Comparison of ENCODE assay signal across 30 mouse cellular contexts in the genomic region with DNA sequence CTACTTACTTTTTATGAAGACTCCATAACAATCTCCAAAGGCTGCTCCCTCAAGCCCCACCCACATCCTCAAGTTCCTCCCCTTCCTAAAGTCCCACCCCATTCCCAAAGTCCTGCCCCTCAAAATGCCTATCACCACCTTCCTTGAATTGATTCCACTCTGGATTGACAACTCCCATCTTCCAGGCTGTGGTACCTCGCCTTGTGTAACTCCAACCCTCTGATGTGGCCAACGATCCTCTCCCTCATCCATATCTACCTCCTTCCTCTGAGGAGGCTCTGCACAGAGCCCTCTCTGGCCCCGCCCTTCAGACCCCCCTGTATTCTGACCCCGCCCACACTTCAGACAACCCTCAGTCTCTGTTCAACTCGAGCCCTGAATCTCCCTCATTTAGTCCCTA. TPM values are rescaled to one million over a fixed set of nuclear protein-coding genes. Genes with fewer than 3 reads are reported as not detected.
DNase-seq lines count a peak whose midpoint lies in the region; ATAC-seq and TF ChIP-seq lines count a peak whose summit lies in the region.
"Had no signal": no experiment of that assay in that cellular context is flagged by ENCODE, and none has a peak within 500 bp of the region (broad histone marks: within the 10 kb centered on the region; RNA-seq: fewer than 3 reads in every experiment).

No protein-coding gene starts in this region.

- H3K9ac ChIP-seq in heart, embryonic 11.5 days (ENCODE audit: low read depth, low read length): no peak overlapping the region
- H3K9ac ChIP-seq in kidney, postnatal 0 days (ENCODE audit: low read depth, low read length): no peak overlapping the region
- no peak overlapping the region for H3K9ac ChIP-seq in midbrain, embryonic 15.5 days
- H3K9ac ChIP-seq in midbrain, postnatal 0 days (replicated peaks; ENCODE audit: low read length, poor library complexity, severe bottlenecking): no peak overlapping the region
- H3K9ac ChIP-seq in neural tube, embryonic 15.5 days (replicated peaks): no peak overlapping the region
- H3K9ac ChIP-seq: embryonic facial prominence, embryonic 13.5 days; heart, embryonic 12.5 days; limb, embryonic 15.5 days; neural tube, embryonic 12.5 days had no signal

- H3K36me3 ChIP-seq in heart, embryonic 11.5 days (ENCODE audit: control insufficient read depth, insufficient read depth, low read length): no peaks in the 10 kb centered on the region
- no peaks in the 10 kb centered on the region for H3K36me3 ChIP-seq in kidney, postnatal 0 days (ENCODE audit: insufficient read depth, low read length)
- H3K36me3 ChIP-seq in kidney, adult 2 months (ENCODE audit: control insufficient read depth, insufficient read depth, low read length): no peaks in the 10 kb centered on the region
- no peaks in the 10 kb centered on the region for H3K36me3 ChIP-seq in midbrain, embryonic 15.5 days (replicated peaks)
- H3K36me3 ChIP-seq in midbrain, postnatal 0 days (ENCODE audit: insufficient read depth, low read length): no peaks in the 10 kb centered on the region
- H3K36me3 ChIP-seq in neural tube, embryonic 15.5 days: no peaks in the 10 kb centered on the region
- H3K36me3 ChIP-seq: embryonic facial prominence, embryonic 13.5 days; heart, embryonic 12.5 days; limb, embryonic 15.5 days; neural tube, embryonic 12.5 days had no signal

- WGBS in heart, embryonic 11.5 days (ENCODE audit: insufficient replicate concordance): 11% methylated on average over 5 of the region's 5 CpGs
- 30% methylated on average over 5 of the region's 5 CpGs for WGBS in kidney, postnatal 0 days
- WGBS in kidney, adult 2 months: 31% methylated on average over 5 of the region's 5 CpGs
- WGBS in midbrain, embryonic 15.5 days: 25% methylated on average over 5 of the region's 5 CpGs
- 34% methylated on average over 5 of the region's 5 CpGs for WGBS in midbrain, postnatal 0 days
- WGBS in neural tube, embryonic 15.5 days: 29% methylated on average over 5 of the region's 5 CpGs

- no peak overlapping the region for H3K4me2 ChIP-seq in heart, embryonic 11.5 days
- no peak overlapping the region for H3K4me2 ChIP-seq in kidney, postnatal 0 days (ENCODE audit: low read length)
- no peak overlapping the region for H3K4me2 ChIP-seq in midbrain, embryonic 15.5 days
- no peak overlapping the region for H3K4me2 ChIP-seq in midbrain, postnatal 0 days (ENCODE audit: low read depth, low read length, poor library complexity, severe bottlenecking)
- no peak overlapping the region for H3K4me2 ChIP-seq in neural tube, embryonic 15.5 days
- H3K4me2 ChIP-seq: embryonic facial prominence, embryonic 13.5 days; heart, embryonic 12.5 days; limb, embryonic 15.5 days; neural tube, embryonic 12.5 days had no signal

- ATAC-seq in heart, embryonic 11.5 days (replicated peaks; ENCODE audit: insufficient number of reproducible peaks, low FRiP score, low TSS enrichment): 0 out of 2 replicates have a peak, but pooled peaks have one; percentile 45
- ATAC-seq in kidney, postnatal 0 days (replicated peaks; ENCODE audit: low FRiP score, low read depth): 0 out of 2 replicates have a peak, but pooled peaks have one; percentile 43
- ATAC-seq in midbrain, embryonic 15.5 days (replicated peaks): 0 out of 2 replicates have a peak, but pooled peaks have one; percentile 35
- ATAC-seq in midbrain, postnatal 0 days (ENCODE audit: low FRiP score): no peak
- 0 out of 2 replicates have a peak, but pooled peaks have one; percentile 36 for ATAC-seq in neural tube, embryonic 15.5 days (ENCODE audit: low FRiP score)
- ATAC-seq: forebrain, embryonic 14.5 days; inflammation-experienced regulatory T-cells, adult 6 months had no signal

- H3K27me3 ChIP-seq in heart, embryonic 11.5 days (ENCODE audit: control insufficient read depth, insufficient read depth, low read length): no peaks in the 10 kb centered on the region
- no peaks in the 10 kb centered on the region for H3K27me3 ChIP-seq in kidney, postnatal 0 days (ENCODE audit: insufficient read depth, low read length)
- no peaks in the 10 kb centered on the region for H3K27me3 ChIP-seq in kidney, adult 2 months (replicated peaks; ENCODE audit: control insufficient read depth, insufficient read depth, low read length)
- no peaks in the 10 kb centered on the region for H3K27me3 ChIP-seq in midbrain, embryonic 15.5 days (replicated peaks)
- H3K27me3 ChIP-seq in midbrain, postnatal 0 days (ENCODE audit: insufficient read depth, low read length): no peaks in the 10 kb centered on the region
- no peaks in the 10 kb centered on the region for H3K27me3 ChIP-seq in neural tube, embryonic 15.5 days (replicated peaks)
- H3K27me3 ChIP-seq: embryonic facial prominence, embryonic 13.5 days; heart, embryonic 12.5 days; limb, embryonic 15.5 days; neural tube, embryonic 12.5 days had no signal

- no peaks in the 10 kb centered on the region for H3K4me1 ChIP-seq in heart, embryonic 11.5 days (ENCODE audit: control insufficient read depth, insufficient read depth, low read length)
- no peaks in the 10 kb centered on the region for H3K4me1 ChIP-seq in kidney, postnatal 0 days (replicated peaks; ENCODE audit: insufficient read depth, low read length)
- H3K4me1 ChIP-seq in kidney, adult 2 months (ENCODE audit: control insufficient read depth, insufficient read depth, low read length): no peaks in the 10 kb centered on the region
- H3K4me1 ChIP-seq in midbrain, embryonic 15.5 days: no peaks in the 10 kb centered on the region
- H3K4me1 ChIP-seq in midbrain, postnatal 0 days (ENCODE audit: insufficient read depth, low read length): no peaks in the 10 kb centered on the region
- no peaks in the 10 kb centered on the region for H3K4me1 ChIP-seq in neural tube, embryonic 15.5 days
- H3K4me1 ChIP-seq: heart, embryonic 12.5 days; limb, embryonic 15.5 days; neural tube, embryonic 12.5 days had no signal

- H3K9me3 ChIP-seq in heart, embryonic 11.5 days (replicated peaks; ENCODE audit: control insufficient read depth, low read length): no peaks in the 10 kb centered on the region
- no peaks in the 10 kb centered on the region for H3K9me3 ChIP-seq in kidney, postnatal 0 days (replicated peaks; ENCODE audit: low read length)
- no peaks in the 10 kb centered on the region for H3K9me3 ChIP-seq in midbrain, embryonic 15.5 days
- H3K9me3 ChIP-seq in midbrain, postnatal 0 days (ENCODE audit: low read length): no peaks in the 10 kb centered on the region
- H3K9me3 ChIP-seq in neural tube, embryonic 15.5 days (replicated peaks): no peaks in the 10 kb centered on the region
- H3K9me3 ChIP-seq: embryonic facial prominence, embryonic 13.5 days; heart, embryonic 12.5 days; limb, embryonic 15.5 days; neural tube, embryonic 12.5 days had no signal

- no peak for DNase-seq in heart, adult 8-10 months (ENCODE audit: low spot score)
- no peak for DNase-seq in kidney, postnatal 0 days (ENCODE audit: low spot score)
- no peak for DNase-seq in kidney, adult 2 months
- DNase-seq in midbrain, postnatal 0 days (ENCODE audit: low spot score): no peak
- DNase-seq in frontal cortex, postnatal 10 days (ENCODE audit: low spot score in 2 of 2): no peak
- DNase-seq: adrenal gland, postnatal 14 days; cerebellum, adult 2 months; cerebellum, postnatal 25 days; gastrocnemius, postnatal 10 days; heart, postnatal 10 days; left cerebral cortex, postnatal 4 days; lung, postnatal 10 days; right cerebral cortex, adult 18-20 months; right cerebral cortex, postnatal 4 days; thymus, postnatal 25 days had no signal

- H3K27ac ChIP-seq in heart, embryonic 11.5 days (ENCODE audit: low read depth, low read length): no peak overlapping the region
- no peak overlapping the region for H3K27ac ChIP-seq in kidney, postnatal 0 days
- no peak overlapping the region for H3K27ac ChIP-seq in kidney, adult 2 months (ENCODE audit: insufficient read depth, low read depth, low read length)
- H3K27ac ChIP-seq in midbrain, embryonic 15.5 days: no peak overlapping the region
- no peak overlapping the region for H3K27ac ChIP-seq in midbrain, postnatal 0 days (ENCODE audit: low read depth, low read length)
- H3K27ac ChIP-seq in neural tube, embryonic 15.5 days (replicated peaks): no peak overlapping the region
- H3K27ac ChIP-seq: embryonic facial prominence, embryonic 13.5 days; limb, embryonic 15.5 days; neural tube, embryonic 12.5 days had no signal

- H3K4me3 ChIP-seq in heart, embryonic 11.5 days (ENCODE audit: low read depth, low read length): no peak overlapping the region
- no peak overlapping the region for H3K4me3 ChIP-seq in kidney, postnatal 0 days (replicated peaks; ENCODE audit: low read depth, low read length)
- no peak overlapping the region for H3K4me3 ChIP-seq in kidney, adult 2 months (ENCODE audit: insufficient read depth, low read depth, low read length)
- no peak overlapping the region for H3K4me3 ChIP-seq in midbrain, embryonic 15.5 days
- H3K4me3 ChIP-seq in midbrain, postnatal 0 days (ENCODE audit: low read depth, low read length): no peak overlapping the region
- H3K4me3 ChIP-seq in neural tube, embryonic 15.5 days (replicated peaks): no peak overlapping the region
- H3K4me3 ChIP-seq: embryonic facial prominence, embryonic 13.5 days; erythroblast, embryonic 14.5 days; heart, embryonic 12.5 days; limb, embryonic 15.5 days; neural tube, embryonic 12.5 days had no signal

- TF ChIP-seq CTCF in kidney, postnatal 0 days (IDR thresholded peaks at IDR 0.05; ENCODE audit: low read depth): no peak
- TF ChIP-seq CTCF in kidney, adult 2 months (conservative IDR thresholded peaks at IDR 0.05; ENCODE audit: insufficient read depth, insufficient read length, low read depth, low read length): no peak
- TF ChIP-seq CTCF in midbrain, postnatal 0 days (IDR thresholded peaks at IDR 0.05): no peak

- TF ChIP-seq POLR2A in kidney, adult 2 months (IDR thresholded peaks at IDR 0.05; ENCODE audit: low read depth, low read length): no peak

RNA-seq across cellular contexts. Expression of gene Zfp358, which starts 7.7 kb away (rescaled TPM):
- 11.5 and 19.7 TPM in 2 replicates for polyA plus RNA-seq in heart, embryonic 11.5 days (2014; fragmentation: Nextera tagmentation; extraction: Ambion mirVana)
- 10 to 100 TPM; 24.2 to 30.9 (median 29.6) TPM for total RNA-seq in heart, adult 8-10 months (2022)
- polyA plus RNA-seq in kidney, postnatal 0 days (2015; fragmentation: Nextera tagmentation; extraction: Ambion mirVana): 42.1 and 45.0 TPM in 2 replicates
- polyA plus RNA-seq in kidney, adult 2 months (2012; rRNA removed): 43.2 and 58.6 TPM in 2 replicates
- 83.9 and 89.2 TPM in 2 replicates for polyA plus RNA-seq in midbrain, embryonic 15.5 days (2015; fragmentation: Nextera tagmentation; extraction: Ambion mirVana)
- total RNA-seq in midbrain, postnatal 0 days (2014; rRNA removed): 85.5 and 106 TPM in 2 replicates
- polyA plus RNA-seq in midbrain, postnatal 0 days (2015; fragmentation: Nextera tagmentation; extraction: Ambion mirVana): 57.1 and 58.3 TPM in 2 replicates
- polyA plus RNA-seq in neural tube, embryonic 15.5 days (2015; fragmentation: Nextera tagmentation; extraction: Ambion mirVana): 62.7 and 64.3 TPM in 2 replicates

RNA-seq across cellular contexts. Expression of gene Tex45, which starts 14.5 kb away (rescaled TPM):
- not detected in 2 replicates for polyA plus RNA-seq in heart, embryonic 11.5 days (2014; fragmentation: Nextera tagmentation; extraction: Ambion mirVana)
- total RNA-seq in heart, adult 8-10 months (2022): under 1 TPM in 1 of 4 experiments, not detected in 3; 0.16 TPM
- polyA plus RNA-seq in kidney, postnatal 0 days (2015; fragmentation: Nextera tagmentation; extraction: Ambion mirVana): 0.16 TPM in 1 of 2 replicates, not detected in the other
- 0.05 and 0.11 TPM in 2 replicates for polyA plus RNA-seq in kidney, adult 2 months (2012; rRNA removed)
- polyA plus RNA-seq in midbrain, embryonic 15.5 days (2015; fragmentation: Nextera tagmentation; extraction: Ambion mirVana): 0.23 and 0.49 TPM in 2 replicates
- 0.47 and 0.55 TPM in 2 replicates for total RNA-seq in midbrain, postnatal 0 days (2014; rRNA removed)
- 0.64 and 0.68 TPM in 2 replicates for polyA plus RNA-seq in midbrain, postnatal 0 days (2015; fragmentation: Nextera tagmentation; extraction: Ambion mirVana)
- 0.50 and 0.61 TPM in 2 replicates for polyA plus RNA-seq in neural tube, embryonic 15.5 days (2015; fragmentation: Nextera tagmentation; extraction: Ambion mirVana)
- total RNA-seq: adrenal gland, postnatal 14 days; granulocyte monocyte progenitor cell, adult 5-6 weeks; left cerebral cortex, postnatal 4 days had no signal
- polyA plus RNA-seq: erythroblast, embryonic 14.5 days; heart, embryonic 12.5 days; hindbrain, embryonic 11.5 days; inflammation-experienced regulatory T-cells, adult 6 months; kidney, embryonic 16.5 days; limb, embryonic 15.5 days; liver, embryonic 16.5 days; neural tube, embryonic 12.5 days; stomach, embryonic 14.5 days had no signal

RNA-seq across cellular contexts. Expression of gene Mcoln1, which starts 15.1 kb away (rescaled TPM):
- polyA plus RNA-seq in heart, embryonic 11.5 days (2014; fragmentation: Nextera tagmentation; extraction: Ambion mirVana): 31.3 and 48.1 TPM in 2 replicates
- total RNA-seq in heart, adult 8-10 months (2022): 10 to 100 TPM; 20.6 to 24.2 (median 23.3) TPM
- 46.9 and 54.6 TPM in 2 replicates for polyA plus RNA-seq in kidney, postnatal 0 days (2015; fragmentation: Nextera tagmentation; extraction: Ambion mirVana)
- polyA plus RNA-seq in kidney, adult 2 months (2012; rRNA removed): 239 and 302 TPM in 2 replicates
- polyA plus RNA-seq in midbrain, embryonic 15.5 days (2015; fragmentation: Nextera tagmentation; extraction: Ambion mirVana): 126 and 130 TPM in 2 replicates
- total RNA-seq in midbrain, postnatal 0 days (2014; rRNA removed): 93.8 and 116 TPM in 2 replicates
- polyA plus RNA-seq in midbrain, postnatal 0 days (2015; fragmentation: Nextera tagmentation; extraction: Ambion mirVana): 108 and 117 TPM in 2 replicates
- 97.7 and 106 TPM in 2 replicates for polyA plus RNA-seq in neural tube, embryonic 15.5 days (2015; fragmentation: Nextera tagmentation; extraction: Ambion mirVana)

RNA-seq across cellular contexts. Expression of gene Pex11g, which starts 17.7 kb away (rescaled TPM):
- 2.7 and 3.1 TPM in 2 replicates for polyA plus RNA-seq in heart, embryonic 11.5 days (2014; fragmentation: Nextera tagmentation; extraction: Ambion mirVana)
- 1 to 10 TPM; 2.6 to 4.7 (median 4.1) TPM for total RNA-seq in heart, adult 8-10 months (2022)
- polyA plus RNA-seq in kidney, postnatal 0 days (2015; fragmentation: Nextera tagmentation; extraction: Ambion mirVana): 8.1 and 8.8 TPM in 2 replicates
- 15.1 and 15.5 TPM in 2 replicates for polyA plus RNA-seq in kidney, adult 2 months (2012; rRNA removed)
- polyA plus RNA-seq in midbrain, embryonic 15.5 days (2015; fragmentation: Nextera tagmentation; extraction: Ambion mirVana): 4.9 and 5.4 TPM in 2 replicates
- 1.8 and 2.2 TPM in 2 replicates for total RNA-seq in midbrain, postnatal 0 days (2014; rRNA removed)
- 3.1 and 3.6 TPM in 2 replicates for polyA plus RNA-seq in midbrain, postnatal 0 days (2015; fragmentation: Nextera tagmentation; extraction: Ambion mirVana)
- polyA plus RNA-seq in neural tube, embryonic 15.5 days (2015; fragmentation: Nextera tagmentation; extraction: Ambion mirVana): 4.0 and 5.7 TPM in 2 replicates

RNA-seq across cellular contexts. Expression of gene Pnpla6, which starts 30.0 kb away (rescaled TPM):
- polyA plus RNA-seq in heart, embryonic 11.5 days (2014; fragmentation: Nextera tagmentation; extraction: Ambion mirVana): 14.0 and 15.9 TPM in 2 replicates
- total RNA-seq in heart, adult 8-10 months (2022): 1 to 10 TPM; 8.8 to 9.8 (median 9.6) TPM
- polyA plus RNA-seq in kidney, postnatal 0 days (2015; fragmentation: Nextera tagmentation; extraction: Ambion mirVana): 24.3 and 26.4 TPM in 2 replicates
- 53.3 and 70.7 TPM in 2 replicates for polyA plus RNA-seq in kidney, adult 2 months (2012; rRNA removed)
- 42.5 and 45.5 TPM in 2 replicates for polyA plus RNA-seq in midbrain, embryonic 15.5 days (2015; fragmentation: Nextera tagmentation; extraction: Ambion mirVana)
- 57.0 and 57.5 TPM in 2 replicates for total RNA-seq in midbrain, postnatal 0 days (2014; rRNA removed)
- 35.5 and 36.8 TPM in 2 replicates for polyA plus RNA-seq in midbrain, postnatal 0 days (2015; fragmentation: Nextera tagmentation; extraction: Ambion mirVana)
- polyA plus RNA-seq in neural tube, embryonic 15.5 days (2015; fragmentation: Nextera tagmentation; extraction: Ambion mirVana): 42.5 and 44.3 TPM in 2 replicates
